Mouse (Mus musculus) adrenal gland, adult 18-20 months (tissue): ENCODE measurements around the gene Narfl. TPM values are rescaled to one million over a fixed set of nuclear protein-coding genes. Genes with fewer than 3 reads are reported as not detected.
"Not testable (repeated sequence)": the region's sequence is repeated elsewhere in the genome, so short reads cannot be mapped to it uniquely, and the experiment has no call there.

Experiments used
- DNase-seq, 2 experiments: peaks; one replicate each; pipeline ENCODE4 v3.0.0; 2021 to 2022; ENCODE audit warnings: low spot score in 2 of 2
- total RNA-seq, 2 experiments: library from RNA; stranded (reverse); gene quantifications; 1 replicate in 1 of 2; 2 replicates in 1 of 2; pipeline ENCODE4 v1.2.3; 2021

Narfl gene
- total RNA-seq, 2 experiments from 2014 or later, result 35.8 to 37.1 TPM

DNA sequence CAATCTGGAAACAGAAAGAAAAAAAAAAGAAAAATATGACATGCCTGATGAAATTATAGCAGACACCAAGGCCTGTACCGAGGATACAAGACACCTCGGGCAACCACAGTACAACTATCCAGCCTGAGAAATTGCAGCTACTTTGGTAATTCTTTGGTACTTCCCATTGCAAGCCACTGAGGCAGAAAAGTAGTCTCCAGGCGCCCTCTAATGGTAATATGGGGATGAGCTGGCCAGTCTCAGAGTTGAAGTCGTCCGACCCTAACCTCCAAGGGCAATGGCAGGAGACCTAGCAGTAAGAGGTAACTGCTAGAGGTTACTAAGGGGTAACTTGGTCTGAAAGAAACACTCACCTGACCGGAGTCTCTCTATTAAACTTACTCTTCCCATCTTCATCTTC is 27.5 kb downstream of the Narfl start:
- DNase-seq, result peak in 1 of 2 experiments; percentile 55

DNA sequence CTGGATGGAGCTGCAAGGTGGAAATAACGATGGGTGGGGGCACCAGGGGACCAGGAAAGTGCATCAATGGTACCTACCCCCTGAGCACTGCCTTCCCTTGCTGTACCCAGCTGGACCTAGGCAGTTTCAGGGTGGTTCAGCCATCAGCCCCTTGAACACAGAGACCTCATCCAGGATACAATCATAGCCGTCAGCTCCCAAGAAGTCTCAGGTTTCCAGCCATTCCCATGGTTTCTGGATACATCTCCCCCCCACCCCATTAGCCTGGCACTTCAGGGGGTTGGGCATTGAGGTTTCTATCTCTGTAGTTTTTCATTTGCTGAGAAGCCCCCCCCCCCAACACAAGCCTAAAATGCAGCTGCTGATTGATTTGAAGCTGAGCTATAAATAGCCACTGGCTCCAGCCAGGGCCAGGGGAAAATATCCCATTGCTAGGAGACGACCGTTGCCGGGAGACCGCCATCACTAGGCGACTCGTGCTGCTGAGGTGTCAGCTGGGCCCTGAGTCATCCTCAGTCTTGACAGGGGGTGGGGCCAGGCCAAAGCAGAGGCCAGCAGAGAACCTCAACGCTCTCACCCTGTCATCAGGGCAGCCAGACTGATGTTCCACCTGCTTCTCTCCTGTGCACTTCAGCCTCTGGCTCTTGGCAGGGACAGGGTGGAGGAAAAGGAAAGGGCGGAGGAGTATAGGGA is 29.4 kb downstream of the Narfl start:
- peak in 1 of 2 experiments; percentile 68 for DNase-seq

DNA sequence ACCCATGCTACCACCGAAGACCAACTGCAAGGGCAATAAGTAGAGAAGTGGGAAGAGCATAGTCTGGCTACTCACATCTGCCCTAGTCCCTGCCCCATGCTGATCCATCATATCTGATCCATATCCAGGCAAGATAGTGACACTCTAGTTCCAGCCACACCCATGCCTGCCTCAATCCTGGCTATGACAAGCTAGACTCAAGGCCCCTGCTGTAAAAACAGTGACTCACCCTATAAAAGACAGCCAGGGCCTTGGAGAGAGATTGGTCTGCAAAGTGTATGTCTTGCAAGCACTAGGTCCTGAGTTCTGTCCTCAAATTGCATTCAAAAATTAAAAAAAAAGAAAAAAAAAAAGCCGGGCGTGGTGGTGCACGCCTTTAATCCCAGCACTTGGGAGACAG is 32.9 kb downstream of the Narfl start:
- no peak for DNase-seq

DNA sequence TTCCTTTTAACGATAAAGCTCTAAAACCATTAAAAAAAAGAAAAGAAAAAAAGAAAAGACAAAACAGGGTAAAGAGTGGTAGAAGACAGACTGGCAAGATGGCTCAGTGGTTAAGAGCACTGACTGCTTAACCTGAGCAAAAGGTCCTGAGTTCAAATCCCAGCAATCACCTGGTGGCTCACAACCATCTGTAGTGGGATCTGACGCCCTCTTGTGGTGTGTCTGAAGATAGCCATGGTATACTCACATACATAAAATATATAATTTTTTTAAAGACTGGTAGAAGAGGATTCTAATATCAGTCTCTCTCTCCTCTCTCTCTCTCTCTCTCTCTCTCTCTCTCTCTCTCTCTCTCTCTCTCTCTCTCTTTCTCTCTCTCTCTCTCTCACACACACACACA is 33.9 kb downstream of the Narfl start:
- not testable (repeated sequence) for DNase-seq

DNA sequence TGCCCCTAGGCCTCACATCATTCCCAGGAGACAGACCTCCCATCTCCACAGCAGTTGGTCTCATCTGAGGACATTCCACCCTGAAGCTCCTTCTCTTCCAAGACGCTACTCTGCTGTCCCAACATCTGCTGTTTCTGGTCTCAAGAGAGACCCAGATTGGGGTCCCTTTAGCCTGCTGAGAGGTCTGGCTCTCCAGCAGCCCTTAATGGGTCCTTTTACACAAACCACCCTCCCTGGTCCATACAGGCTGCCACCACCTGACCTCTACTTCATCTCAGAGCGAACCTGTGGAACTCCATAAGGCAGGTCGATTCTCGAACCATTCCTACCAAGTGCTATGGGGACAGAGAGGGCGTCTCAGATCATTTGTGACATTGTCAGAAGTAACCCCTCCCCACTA is 34.5 kb downstream of the Narfl start:
- DNase-seq, result no peak

DNA sequence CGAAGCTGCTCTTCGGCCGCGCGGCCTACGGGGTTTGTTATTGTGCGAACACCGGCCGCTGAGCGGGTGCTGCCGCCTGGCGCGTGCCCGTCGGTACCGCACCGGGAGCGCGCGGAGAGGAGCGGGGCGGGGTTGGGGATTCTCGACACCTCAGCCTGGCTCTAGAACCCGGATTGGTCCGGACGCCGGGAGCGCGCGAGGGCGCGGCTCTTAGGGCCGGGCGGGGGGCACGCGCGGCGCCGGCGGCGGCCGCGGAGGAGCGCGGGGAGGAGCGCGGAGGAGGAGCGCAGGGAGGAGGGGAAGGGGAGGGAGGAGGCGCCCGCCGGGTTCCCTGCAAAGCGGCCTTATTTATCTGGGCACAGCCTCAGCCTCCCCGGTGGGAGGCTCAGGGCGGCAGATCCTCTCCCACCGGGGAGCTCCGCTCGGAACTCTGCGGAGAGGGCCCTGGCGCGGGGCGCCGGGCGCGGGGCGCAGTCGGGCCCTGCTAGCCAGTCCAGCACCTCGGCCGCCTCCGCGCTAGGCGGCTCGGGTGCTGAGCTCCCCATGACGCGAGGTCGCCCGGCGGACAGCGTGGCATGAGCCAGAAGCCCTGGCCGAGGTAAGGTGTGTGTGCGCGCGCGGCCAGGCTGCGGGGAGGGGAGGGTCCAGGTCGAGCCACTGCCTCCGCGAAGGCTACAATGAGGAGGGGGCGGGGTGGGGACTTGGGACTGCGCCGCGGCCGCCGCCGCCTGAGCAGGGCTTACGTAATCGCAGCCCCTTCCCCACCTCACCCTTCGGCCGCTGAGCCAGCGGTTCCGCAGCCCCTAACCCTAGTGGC is 35.4 kb downstream of the Narfl start, which contains the start of gene Fbxl16:
Gene Fbxl16, plus strand, starts transcription at position 297 of the 817 bp plus-strand sequence.
- DNase-seq, result peak; percentile 78 to 83

DNA sequence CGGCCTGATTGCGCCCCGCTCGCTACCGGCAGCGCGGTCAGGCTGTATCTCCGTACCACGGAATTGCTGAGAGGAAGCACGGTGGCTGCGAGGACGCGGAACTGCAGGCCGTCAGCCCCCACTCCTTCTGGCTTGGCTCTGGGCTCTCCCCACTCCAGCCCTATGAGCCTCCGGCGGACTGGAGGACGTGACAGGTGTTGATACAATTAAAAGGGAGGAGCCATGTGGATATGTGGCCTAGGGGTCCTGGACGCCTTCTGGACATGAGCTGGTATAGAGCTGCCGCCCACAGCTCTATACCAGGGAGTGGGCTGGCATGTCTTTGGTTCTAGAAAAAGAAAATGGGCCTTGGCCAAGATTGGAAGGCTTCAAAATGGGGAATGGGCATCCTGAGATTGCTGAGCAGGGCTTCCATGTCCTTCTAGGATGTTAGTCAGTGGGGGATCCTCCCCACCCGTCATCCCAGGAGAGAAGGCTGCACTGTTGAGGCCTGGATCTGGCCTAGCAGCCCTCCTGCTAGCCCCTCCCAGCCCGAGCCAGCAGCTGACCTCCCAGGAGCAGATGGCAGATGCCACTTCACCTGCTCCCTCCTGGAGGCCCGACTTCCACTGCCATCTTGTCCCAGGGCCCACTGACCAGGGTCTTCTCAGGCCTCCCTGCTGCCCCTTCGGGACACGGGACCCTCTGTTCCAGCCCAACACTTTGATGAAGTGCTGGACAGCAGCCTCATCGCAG is 36.2 kb downstream of the Narfl start:
- no peak for DNase-seq

DNA sequence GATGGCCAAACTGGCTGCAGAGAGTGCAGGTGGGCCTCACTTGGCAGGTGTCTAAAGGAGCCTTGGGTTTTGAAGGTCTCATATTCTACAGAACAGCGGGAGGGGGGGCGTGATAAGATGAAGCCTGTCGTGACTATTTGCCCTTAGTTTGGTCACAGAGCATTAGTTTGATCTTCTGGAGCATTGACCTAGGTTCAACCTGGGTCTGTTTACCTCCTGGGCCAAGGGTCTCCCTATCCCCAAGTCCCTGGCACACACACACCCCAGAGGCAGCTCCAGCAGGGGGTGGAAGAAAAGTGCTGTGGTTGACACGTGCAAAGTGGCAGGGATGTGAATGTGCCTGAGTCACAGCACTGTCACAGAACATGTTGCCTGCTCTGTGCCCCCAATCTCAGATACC is 37.3 kb downstream of the Narfl start:
- DNase-seq, result no peak

DNA sequence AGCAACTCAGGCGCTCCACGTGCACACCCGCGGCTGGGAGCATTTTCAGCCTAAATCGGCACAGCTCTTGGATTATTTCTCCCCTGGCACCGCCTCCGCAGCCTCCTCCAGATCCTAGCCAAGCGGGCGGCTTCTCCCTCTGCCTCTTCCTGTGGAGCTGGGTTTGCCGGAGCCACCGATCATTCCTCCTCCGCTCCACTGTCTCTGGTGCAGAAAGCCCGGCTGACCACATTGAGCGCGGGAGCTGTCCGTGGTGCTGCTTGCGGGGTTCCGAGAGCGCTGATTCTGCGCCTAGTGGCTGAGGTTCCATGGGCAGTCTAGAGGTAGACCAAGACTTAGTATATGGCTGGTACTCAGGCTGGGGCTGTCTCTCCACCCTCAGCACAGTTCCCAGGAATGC is 39.9 kb downstream of the Narfl start:
- peak; percentile 85 to 86 for DNase-seq

DNA sequence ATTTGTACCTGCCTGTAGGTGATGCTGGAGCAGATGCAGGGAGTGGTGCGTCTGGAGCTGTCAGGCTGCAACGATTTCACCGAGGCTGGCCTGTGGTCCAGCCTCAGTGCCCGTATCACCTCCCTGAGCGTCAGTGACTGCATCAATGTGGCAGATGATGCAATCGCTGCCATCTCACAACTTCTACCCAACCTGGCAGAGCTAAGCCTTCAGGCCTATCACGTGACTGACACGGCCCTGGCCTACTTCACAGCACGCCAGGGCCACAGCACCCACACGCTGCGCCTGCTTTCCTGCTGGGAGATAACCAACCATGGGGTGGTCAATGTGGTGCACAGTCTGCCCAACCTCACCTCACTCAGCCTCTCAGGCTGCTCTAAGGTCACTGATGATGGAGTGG is 44.1 kb downstream of the Narfl start:
- DNase-seq, result no peak

DNA sequence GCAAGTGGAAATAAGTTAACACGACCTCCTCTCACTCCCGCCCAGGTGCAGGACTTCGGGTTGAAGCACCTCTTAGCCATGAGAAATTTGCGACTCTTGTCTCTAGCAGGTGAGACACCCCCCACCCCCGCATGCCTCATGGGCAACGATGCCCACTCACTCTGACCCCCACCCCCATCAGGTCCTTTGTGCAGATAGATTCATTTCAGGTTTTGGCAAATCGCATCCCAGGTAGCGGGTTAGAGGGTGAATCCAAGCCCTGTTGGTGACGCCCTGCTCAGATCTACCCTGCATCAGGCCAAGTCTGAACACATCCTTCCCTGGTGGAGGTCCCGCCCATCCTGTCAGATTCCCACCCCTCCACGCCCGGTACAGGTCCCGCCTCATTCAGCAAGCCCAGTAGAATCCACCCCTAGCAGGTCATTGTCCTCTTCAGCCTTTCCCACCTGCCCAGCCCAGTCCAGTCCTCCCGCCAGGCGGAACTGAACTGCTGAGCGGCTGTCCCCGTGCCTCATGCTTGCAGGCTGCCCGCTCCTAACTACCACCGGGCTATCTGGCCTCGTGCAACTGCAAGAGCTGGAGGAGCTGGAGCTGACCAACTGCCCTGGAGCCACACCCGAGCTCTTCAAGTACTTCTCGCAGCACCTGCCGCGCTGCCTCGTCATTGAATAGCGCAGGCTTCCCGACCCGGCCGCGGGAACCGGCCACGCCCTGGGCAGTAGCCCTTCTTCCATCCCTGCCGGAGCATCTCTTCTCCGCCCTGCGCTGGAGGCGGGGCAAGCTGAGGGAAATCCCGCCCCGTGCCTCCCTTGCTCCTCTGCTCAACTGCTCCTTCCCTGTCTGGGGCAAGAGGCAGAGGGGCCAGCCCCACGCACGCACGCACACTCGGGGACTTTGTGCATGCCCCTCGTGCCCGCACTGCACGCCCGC is 45.5 kb downstream of the Narfl start:
- DNase-seq, result no peak

DNA sequence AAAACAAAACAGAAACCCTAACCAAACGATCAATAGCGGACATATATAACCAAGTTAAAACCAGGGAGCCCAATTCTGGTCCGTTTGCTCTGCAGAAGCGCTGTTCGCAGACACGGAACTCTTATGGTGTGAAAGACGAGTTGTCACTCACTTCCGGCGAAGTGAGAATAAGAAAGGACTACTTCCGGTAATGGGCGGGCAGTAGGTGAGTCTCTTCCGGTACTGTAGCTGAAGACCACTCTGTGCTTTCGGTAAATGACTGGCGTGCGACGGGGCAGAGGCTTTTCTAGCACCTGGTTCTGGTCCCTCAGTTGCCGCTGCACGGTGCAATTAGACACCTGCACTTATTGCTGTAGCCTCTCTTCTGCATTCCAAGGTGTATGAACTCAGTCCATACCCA is 49.9 kb downstream of the Narfl start, which contains the start of gene Wdr24:
Gene Wdr24, plus strand, starts transcription at position 176 of the 400 bp plus-strand sequence.
- peak in 1 of 2 experiments; percentile 66 for DNase-seq

DNA sequence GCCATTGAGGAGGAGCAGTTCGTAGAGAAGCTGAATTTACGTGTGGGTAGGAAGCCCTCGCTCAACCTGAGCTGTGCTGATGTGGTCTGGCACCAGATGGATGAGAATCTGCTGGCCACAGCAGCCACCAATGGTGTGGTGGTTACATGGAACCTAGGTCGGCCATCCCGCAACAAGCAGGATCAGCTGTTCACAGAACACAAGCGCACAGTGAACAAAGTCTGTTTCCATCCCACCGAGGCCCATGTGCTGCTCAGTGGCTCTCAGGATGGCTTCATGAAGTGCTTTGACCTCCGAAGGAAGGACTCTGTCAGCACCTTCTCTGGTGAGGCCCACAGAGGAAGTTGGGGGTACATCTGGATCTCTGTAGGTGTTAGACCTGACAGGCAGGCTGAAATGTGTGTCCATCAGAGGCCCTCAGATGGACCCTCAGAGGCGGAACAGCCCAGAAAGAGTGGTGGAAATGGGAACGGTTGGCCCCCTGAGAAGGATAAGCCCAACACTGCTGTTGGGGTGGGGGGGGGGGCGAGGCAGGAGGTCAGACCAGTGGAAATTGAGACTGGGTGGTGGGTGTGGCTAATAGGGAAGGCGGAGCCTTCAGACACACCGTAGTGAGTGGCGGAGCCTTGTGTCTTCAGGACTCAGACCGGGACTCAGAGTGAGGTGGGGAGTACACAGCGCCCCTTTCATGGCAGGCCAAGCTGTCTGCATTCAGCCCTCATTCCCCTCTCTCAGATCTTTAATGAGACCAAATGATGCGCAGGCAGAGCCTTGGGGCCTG is 51.0 kb downstream of the Narfl start:
- no peak for DNase-seq

DNA sequence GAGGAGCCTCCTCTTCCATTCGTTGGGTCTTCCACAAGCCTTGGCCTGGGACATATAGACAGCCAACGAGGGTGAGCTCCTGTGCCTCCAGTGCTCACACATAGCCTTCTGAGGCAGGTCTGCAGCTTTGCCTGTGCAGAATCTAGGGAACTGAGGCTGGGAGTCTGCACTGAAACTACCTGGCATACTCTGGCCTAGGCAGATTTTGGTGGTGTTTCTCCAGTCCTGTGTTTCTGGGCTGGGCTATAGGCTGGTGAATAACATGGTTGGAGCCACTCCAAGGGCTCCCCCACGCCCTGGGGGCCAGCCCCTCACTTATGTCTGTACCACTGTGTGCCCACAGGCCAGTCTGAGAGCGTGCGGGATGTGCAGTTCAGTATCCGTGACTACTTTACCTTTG is 51.7 kb downstream of the Narfl start:
- no peak for DNase-seq

DNA sequence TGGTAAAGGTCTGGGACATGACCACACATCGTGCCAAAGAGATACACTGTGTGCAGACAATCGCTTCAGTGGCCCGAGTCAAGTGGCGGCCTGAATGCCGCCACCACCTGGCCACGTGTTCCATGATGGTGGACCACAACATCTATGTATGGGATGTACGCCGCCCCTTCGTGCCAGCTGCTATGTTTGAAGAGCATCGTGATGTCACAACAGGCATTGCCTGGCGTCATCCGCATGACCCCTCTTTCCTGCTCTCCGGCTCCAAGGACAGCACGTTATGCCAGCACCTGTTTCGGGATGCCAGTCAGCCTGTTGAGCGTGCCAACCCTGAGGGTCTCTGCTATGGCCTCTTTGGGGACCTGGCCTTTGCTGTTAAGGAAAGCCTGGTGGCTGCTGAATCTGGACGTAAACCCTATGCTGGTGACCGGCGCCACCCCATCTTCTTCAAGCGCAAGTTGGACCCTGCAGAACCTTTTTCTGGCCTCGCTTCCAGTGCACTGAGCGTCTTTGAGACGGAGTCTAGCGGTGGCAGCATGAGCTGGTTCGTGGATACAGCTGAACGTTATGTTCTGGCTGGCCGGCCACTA is 52.5 kb downstream of the Narfl start:
- DNase-seq, result no peak

DNA sequence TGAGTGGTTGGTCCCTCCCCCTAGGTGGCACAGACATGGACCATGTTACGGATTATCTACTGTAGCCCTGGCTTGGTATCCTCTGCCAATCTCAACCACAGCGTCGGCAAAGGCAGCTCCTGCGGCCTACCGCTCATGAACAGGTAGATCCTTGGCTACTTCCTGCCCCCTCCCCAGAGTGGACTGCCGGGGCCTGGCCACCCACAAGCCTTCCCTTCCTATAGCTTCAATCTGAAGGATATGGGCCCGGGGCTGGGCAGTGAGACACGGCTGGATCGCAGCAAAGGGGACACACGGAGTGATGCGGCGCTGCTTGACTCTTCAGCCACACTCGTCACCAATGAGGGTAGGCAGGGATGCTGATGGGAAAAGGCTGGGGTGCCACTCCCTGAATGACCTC is 53.4 kb downstream of the Narfl start:
- no peak for DNase-seq

DNA sequence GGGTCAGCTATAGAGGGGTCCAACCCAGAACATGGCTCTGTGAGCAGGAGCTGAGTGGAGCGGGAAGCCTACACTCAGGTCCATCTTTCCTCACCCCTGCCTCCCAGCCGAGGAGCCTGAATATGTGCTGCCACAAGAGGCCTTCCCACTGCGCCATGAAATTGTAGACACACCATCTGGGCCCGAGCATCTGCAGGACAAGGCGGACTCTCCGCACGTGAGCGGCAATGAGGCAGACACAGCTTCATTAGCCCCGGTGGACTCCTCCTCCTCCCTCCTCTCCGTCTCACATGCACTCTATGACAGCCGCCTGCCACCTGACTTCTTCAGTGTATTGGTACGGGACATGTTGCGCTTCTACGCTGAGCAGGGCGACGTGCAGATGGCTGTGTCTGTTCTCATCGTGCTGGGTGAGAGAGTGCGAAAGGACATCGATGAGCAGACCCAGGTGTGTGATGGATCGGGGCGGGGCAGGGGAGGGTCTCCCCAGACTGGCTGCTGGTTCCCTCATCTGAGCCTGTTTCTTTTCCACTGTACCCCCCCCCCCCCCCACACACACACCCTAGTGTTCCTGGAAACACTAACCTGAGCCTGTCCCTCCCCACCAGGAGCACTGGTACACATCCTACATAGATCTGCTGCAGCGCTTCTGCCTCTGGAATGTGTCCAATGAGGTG is 54.1 kb downstream of the Narfl start:
- no peak for DNase-seq

DNA sequence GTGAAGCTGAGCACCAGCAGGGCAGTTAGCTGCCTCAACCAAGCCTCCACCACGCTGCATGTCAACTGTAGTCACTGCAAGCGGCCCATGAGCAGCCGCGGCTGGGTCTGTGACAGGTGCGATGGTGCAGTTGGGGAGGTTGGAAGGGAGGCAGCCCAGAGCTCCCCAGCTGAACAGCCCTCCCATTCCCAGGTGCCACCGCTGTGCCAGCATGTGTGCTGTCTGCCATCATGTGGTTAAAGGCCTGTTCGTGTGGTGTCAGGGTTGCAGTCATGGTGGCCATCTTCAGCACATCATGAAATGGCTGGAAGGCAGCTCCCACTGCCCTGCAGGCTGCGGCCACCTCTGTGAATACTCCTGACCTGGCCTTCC is 54.6 kb downstream of the Narfl start:
- DNase-seq, result no peak
